Mouse (Mus musculus) limb, embryonic 10.5 days (tissue): ENCODE measurements at regions not wholly inside any gene's neighbourhood (a gene's known extent, or its start where the extent isn't known, plus 50 kb on each side); places are given as distances from the start of the nearest gene placed in this dataset.

Experiments used
- DNase-seq: peaks from one replicate; pipeline ENCODE4 v3.0.0-alpha.2; 2017; ENCODE audit warnings: low spot score
- H3K27ac ChIP-seq: fragments of 300-500 bp; sonication (generic); 2 replicates; pipeline ENCODE4 v1.5.1; 2016; ENCODE audit warnings: mild to moderate bottlenecking
- H3K27me3 ChIP-seq: fragments of 300-500 bp; sonication (generic); 2 replicates; pipeline ENCODE4 v1.6.1; 2016; ENCODE audit warnings: low read depth, mild to moderate bottlenecking; ENCODE audit not compliant: poor library complexity, severe bottlenecking
- H3K36me3 ChIP-seq: fragments of 300-500 bp; sonication (generic); 2 replicates; pipeline ENCODE4 v1.6.1; 2016; ENCODE audit warnings: mild to moderate bottlenecking, moderate library complexity
- H3K4me1 ChIP-seq: fragments of 300-500 bp; sonication (generic); 2 replicates; pipeline ENCODE4 v1.6.1; 2016
- H3K4me3 ChIP-seq: fragments of 300-500 bp; sonication (generic); 2 replicates; pipeline ENCODE4 v1.5.1; 2016; ENCODE audit warnings: mild to moderate bottlenecking, moderate library complexity
- H3K9me3 ChIP-seq: fragments of 300-500 bp; sonication (generic); replicated peaks from 2 replicates; pipeline ENCODE4 v1.6.1; 2016; ENCODE audit warnings: mild to moderate bottlenecking
- WGBS: fragments of 180-500 bp; shearing (Covaris S2); methylation state at CpG from one replicate; pipeline ENCODE4 v1.1.7; 2016; 5-methylcytosine and 5-hydroxymethylcytosine counted together

- Histone ChIP-seq H3K36me3 (no peaks in the 10 kb centered on the region), H3K9me3 (no peaks in the 10 kb centered on the region), H3K27me3 (no peaks in the 10 kb centered on the region), H3K4me3 (no peak overlapping the region), H3K27ac (no peak overlapping the region), H3K4me1 (peaks cover 9% of the 10 kb centered on the region)
- DNase-seq, result no peak
- WGBS, result 93% methylated on average over 3 of the region's 3 CpGs
These were observed 350.7 kb upstream of the Kif2a start for GRCm38 (mm10) chr13:107372666-107373065.

- peaks cover 9% of the 10 kb centered on the region for H3K4me1 ChIP-seq
- WGBS, result 42% methylated on average over 17 of the region's 17 CpGs
- no peak for DNase-seq
- H3K9me3 ChIP-seq, result no peaks in the 10 kb centered on the region
- no peak overlapping the region for H3K4me3 ChIP-seq
- H3K36me3 ChIP-seq, result no peaks in the 10 kb centered on the region
- H3K27me3 ChIP-seq, result no peaks in the 10 kb centered on the region
- H3K27ac ChIP-seq, result no peak overlapping the region
These were observed 350.0 kb upstream of the Kif2a start for GRCm38 (mm10) chr13:107371616-107372582.

- H3K4me1 ChIP-seq, result peaks cover 5% of the 10 kb centered on the region; the same call in 1 of the 2 replicates
- DNase-seq, result no peak
- no peak overlapping the region for H3K27ac ChIP-seq
- H3K27me3 ChIP-seq, result no peaks in the 10 kb centered on the region
- no peaks in the 10 kb centered on the region for H3K36me3 ChIP-seq
- H3K4me3 ChIP-seq, result no peak overlapping the region
- 86% methylated on average over 9 of the region's 9 CpGs for WGBS
- H3K9me3 ChIP-seq, result no peaks in the 10 kb centered on the region
These were observed 345.7 kb upstream of the Kif2a start for GRCm38 (mm10) chr13:107367639-107368038.

- Histone ChIP-seq H3K9me3 (no peaks in the 10 kb centered on the region), H3K4me1 (no peaks in the 10 kb centered on the region), H3K4me3 (no peak overlapping the region), H3K27me3 (no peaks in the 10 kb centered on the region), H3K27ac (no peak overlapping the region), H3K36me3 (no peaks in the 10 kb centered on the region)
- DNase-seq, result no peak
- WGBS, result 91% methylated on average over 6 of the region's 6 CpGs
These were observed 343.8 kb upstream of the Kif2a start for GRCm38 (mm10) chr13:107365766-107366165.

GRCm38 (mm10) chr13:107365241-107365640, 343.3 kb upstream of the Kif2a start:
- Histone ChIP-seq H3K27me3 (no peaks in the 10 kb centered on the region), H3K4me1 (no peaks in the 10 kb centered on the region), H3K4me3 (no peak overlapping the region), H3K36me3 (no peaks in the 10 kb centered on the region), H3K27ac (no peak overlapping the region), H3K9me3 (no peaks in the 10 kb centered on the region)
- no peak for DNase-seq
- 80% methylated on average over 7 of the region's 7 CpGs for WGBS

GRCm38 (mm10) chr13:107362806-107363687, 341.1 kb upstream of the Kif2a start:
- DNase-seq, result no peak
- 87% methylated on average over 8 of the region's 8 CpGs for WGBS
- Histone ChIP-seq H3K4me1 (no peaks in the 10 kb centered on the region), H3K4me3 (no peak overlapping the region), H3K36me3 (no peaks in the 10 kb centered on the region), H3K9me3 (no peaks in the 10 kb centered on the region), H3K27me3 (no peaks in the 10 kb centered on the region), H3K27ac (no peak overlapping the region)

- DNase-seq, result no peak
- Histone ChIP-seq H3K27me3 (no peaks in the 10 kb centered on the region), H3K27ac (no peak overlapping the region), H3K4me1 (no peaks in the 10 kb centered on the region), H3K4me3 (no peak overlapping the region), H3K9me3 (no peaks in the 10 kb centered on the region), H3K36me3 (no peaks in the 10 kb centered on the region)
- WGBS, result 86% methylated on average over 11 of the region's 11 CpGs
These were observed 319.0 kb upstream of the Kif2a start for GRCm38 (mm10) chr13:107340802-107341364.

- WGBS, result 87% methylated on average over 12 of the region's 12 CpGs
- DNase-seq, result no peak
- Histone ChIP-seq H3K4me1 (no peaks in the 10 kb centered on the region), H3K9me3 (no peaks in the 10 kb centered on the region), H3K27ac (no peak overlapping the region), H3K27me3 (no peaks in the 10 kb centered on the region), H3K36me3 (no peaks in the 10 kb centered on the region), H3K4me3 (no peak overlapping the region)
These were observed 316.2 kb upstream of the Kif2a start for GRCm38 (mm10) chr13:107338111-107338510.

- H3K36me3 ChIP-seq, result no peaks in the 10 kb centered on the region
- no peaks in the 10 kb centered on the region for H3K4me1 ChIP-seq
- no peaks in the 10 kb centered on the region for H3K27me3 ChIP-seq
- no peak overlapping the region for H3K27ac ChIP-seq
- no peak overlapping the region for H3K4me3 ChIP-seq
- DNase-seq, result no peak
- WGBS, result 88% methylated on average over 10 of the region's 10 CpGs
- H3K9me3 ChIP-seq, result no peaks in the 10 kb centered on the region
These were observed 315.2 kb upstream of the Kif2a start for GRCm38 (mm10) chr13:107337111-107337510.

- H3K27ac ChIP-seq, result no peak overlapping the region
- no peaks in the 10 kb centered on the region for H3K4me1 ChIP-seq
- no peaks in the 10 kb centered on the region for H3K9me3 ChIP-seq
- no peak overlapping the region for H3K4me3 ChIP-seq
- no peaks in the 10 kb centered on the region for H3K27me3 ChIP-seq
- WGBS, result 83% methylated on average over 5 of the region's 5 CpGs
- H3K36me3 ChIP-seq, result no peaks in the 10 kb centered on the region
- DNase-seq, result no peak
These were observed 307.4 kb upstream of the Kif2a start for GRCm38 (mm10) chr13:107329348-107329747.

GRCm38 (mm10) chr13:107325707-107326495, 304.0 kb upstream of the Kif2a start:
- Histone ChIP-seq H3K4me1 (no peaks in the 10 kb centered on the region), H3K27me3 (no peaks in the 10 kb centered on the region), H3K4me3 (no peak overlapping the region), H3K9me3 (no peaks in the 10 kb centered on the region), H3K36me3 (no peaks in the 10 kb centered on the region), H3K27ac (no peak overlapping the region)
- peak; percentile 68 for DNase-seq
- 54% methylated on average over 3 of the region's 3 CpGs for WGBS

GRCm38 (mm10) chr13:107314746-107315145, 292.8 kb upstream of the Kif2a start:
- WGBS, result 95% methylated on average over 7 of the region's 7 CpGs
- Histone ChIP-seq H3K4me3 (no peak overlapping the region), H3K27ac (no peak overlapping the region), H3K27me3 (no peaks in the 10 kb centered on the region), H3K4me1 (no peaks in the 10 kb centered on the region), H3K9me3 (no peaks in the 10 kb centered on the region), H3K36me3 (no peaks in the 10 kb centered on the region)
- DNase-seq, result no peak
